Mouse (Mus musculus): ENCODE data around the gene Ttf1. TPM values are rescaled to one million over a fixed set of nuclear protein-coding genes. Genes with fewer than 3 reads are reported as not detected.
"Not testable (repeated sequence)": the region's sequence is repeated elsewhere in the genome, so short reads cannot be mapped to it uniquely, and the experiment has no call there.

Gene Ttf1
- polyA plus RNA-seq, 1 experiment from 2014 or later, result 6.2 TPM

DNA sequence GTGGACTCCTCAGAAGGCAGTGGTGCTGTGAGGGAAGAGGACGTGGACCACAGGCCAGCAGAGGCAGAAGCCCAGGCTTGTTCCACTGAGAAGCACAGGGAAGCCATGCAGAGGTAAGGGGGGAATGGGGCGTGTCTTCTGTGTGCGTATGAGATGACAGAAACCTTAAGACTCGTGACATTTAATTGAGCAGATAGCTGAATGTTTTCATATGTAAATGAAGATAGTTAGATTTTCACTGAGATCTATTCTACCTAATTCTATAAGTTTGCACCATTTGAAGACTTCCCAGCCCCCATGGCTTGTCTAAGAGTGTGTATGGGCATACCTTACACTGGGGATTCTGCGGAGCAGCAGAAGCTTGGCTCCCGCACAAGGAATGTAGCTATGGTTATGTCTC, 5.7 kb downstream of the Ttf1 start:
- Histone ChIP-seq H3K27me3 (ENCODE audit: control insufficient read depth, insufficient read depth, low read length) (no peaks in the 10 kb centered on the region), H3K9ac (ENCODE audit: low read length) (no peak overlapping the region), H3K36me3 (ENCODE audit: control insufficient read depth, insufficient read depth, low read length) (peaks cover 43% of the 10 kb centered on the region), H3K27ac (replicated peaks in 1 of 2; ENCODE audit: control insufficient read depth in 1 of 2, insufficient read depth in 1 of 2, low read depth in 2 of 2, low read length in 2 of 2) (no peak overlapping the region), H3K9me3 (ENCODE audit: control insufficient read depth, low read length) (no peaks in the 10 kb centered on the region), H3K4me3 (ENCODE audit: control insufficient read depth in 1 of 2, insufficient read depth in 1 of 2, low read depth in 1 of 2, low read length in 2 of 2) (no peak overlapping the region), H3K4me2 (ENCODE audit: low read length) (no peak overlapping the region), H3K4me1 (ENCODE audit: control insufficient read depth in 2 of 2, insufficient read depth in 2 of 2, low read length in 2 of 2) (peaks cover 0 to 7% of the 10 kb centered on the region in 2 experiments; a peak in 2 of 4 replicates)
- 87% methylated on average over 6 of the region's 6 CpGs for WGBS
- no peak for ATAC-seq (ENCODE audit: insufficient number of reproducible peaks, insufficient read depth, low FRiP score, low read depth)

DNA sequence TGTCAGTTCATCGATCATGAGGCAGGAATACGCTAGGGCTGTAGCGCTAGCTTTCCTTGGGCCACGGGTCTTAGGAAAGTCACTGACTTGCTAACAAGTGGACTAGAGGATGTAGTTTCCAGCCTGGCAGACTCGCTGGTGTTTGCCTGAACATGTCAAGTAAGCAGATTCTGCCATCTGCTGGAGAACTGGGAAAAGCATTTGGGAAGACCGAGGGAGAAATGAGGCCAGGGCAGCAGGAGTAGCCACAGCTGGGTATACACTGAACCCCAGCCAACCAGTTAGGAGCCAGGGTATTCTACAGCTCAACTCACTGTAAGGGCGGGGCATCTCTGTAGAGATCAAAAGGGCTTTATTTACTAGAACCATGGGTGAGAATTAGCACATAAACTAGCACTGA, 6.3 kb downstream of the Ttf1 start:
- H3K9ac ChIP-seq (ENCODE audit: low read length), result no peak overlapping the region
- 53% methylated on average over 7 of the region's 7 CpGs for WGBS
- no peaks in the 10 kb centered on the region for H3K9me3 ChIP-seq (ENCODE audit: control insufficient read depth, low read length)
- no peak overlapping the region for H3K4me3 ChIP-seq (ENCODE audit: control insufficient read depth in 1 of 2, insufficient read depth in 1 of 2, low read depth in 1 of 2, low read length in 2 of 2)
- H3K27ac ChIP-seq (replicated peaks in 1 of 2; ENCODE audit: control insufficient read depth in 1 of 2, insufficient read depth in 1 of 2, low read depth in 2 of 2, low read length in 2 of 2), result no peak overlapping the region
- peaks cover 0 to 1% of the 10 kb centered on the region in 2 experiments; a peak in 1 of 4 replicates for H3K4me1 ChIP-seq (ENCODE audit: control insufficient read depth in 2 of 2, insufficient read depth in 2 of 2, low read length in 2 of 2)
- no peak for ATAC-seq (ENCODE audit: insufficient number of reproducible peaks, insufficient read depth, low FRiP score, low read depth)
- H3K27me3 ChIP-seq (ENCODE audit: control insufficient read depth, insufficient read depth, low read length), result no peaks in the 10 kb centered on the region
- H3K36me3 ChIP-seq (ENCODE audit: control insufficient read depth, insufficient read depth, low read length), result peaks cover 49% of the 10 kb centered on the region
- no peak overlapping the region for H3K4me2 ChIP-seq (ENCODE audit: low read length)

DNA sequence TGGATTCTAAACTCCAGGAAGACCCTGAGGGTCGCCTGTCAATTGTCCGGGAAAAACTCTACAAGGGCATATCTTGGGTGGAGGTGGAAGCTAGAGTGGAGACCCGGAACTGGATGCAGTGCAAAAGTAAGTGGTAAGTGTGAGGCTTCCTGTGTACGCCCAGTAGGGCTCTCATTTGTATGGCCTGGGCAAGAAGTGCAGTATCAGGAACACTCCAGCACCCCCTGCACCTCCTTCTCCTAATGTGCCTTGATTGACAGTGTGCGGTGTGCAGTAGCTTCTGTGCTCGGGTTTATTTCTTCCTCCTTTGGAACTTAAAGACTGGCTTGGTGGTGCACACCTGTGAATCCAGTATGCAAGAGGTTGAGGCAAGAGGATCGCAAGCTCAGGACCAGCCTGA, 14.6 kb downstream of the Ttf1 start:
- H3K36me3 ChIP-seq (ENCODE audit: control insufficient read depth, insufficient read depth, low read length), result peaks cover 91% of the 10 kb centered on the region
- ATAC-seq (ENCODE audit: insufficient number of reproducible peaks, insufficient read depth, low FRiP score, low read depth), result no peak
- H3K9me3 ChIP-seq (ENCODE audit: control insufficient read depth, low read length), result no peaks in the 10 kb centered on the region
- H3K4me1 ChIP-seq (ENCODE audit: control insufficient read depth in 2 of 2, insufficient read depth in 2 of 2, low read length in 2 of 2), result no peaks in the 10 kb centered on the region
- no peak overlapping the region for H3K4me3 ChIP-seq (ENCODE audit: control insufficient read depth in 1 of 2, insufficient read depth in 1 of 2, low read depth in 1 of 2, low read length in 2 of 2)
- 87% methylated on average over 7 of the region's 7 CpGs for WGBS
- no peak overlapping the region for H3K27ac ChIP-seq (replicated peaks in 1 of 2; ENCODE audit: control insufficient read depth in 1 of 2, insufficient read depth in 1 of 2, low read depth in 2 of 2, low read length in 2 of 2)
- no peaks in the 10 kb centered on the region for H3K27me3 ChIP-seq (ENCODE audit: control insufficient read depth, insufficient read depth, low read length)
- H3K9ac ChIP-seq (ENCODE audit: low read length), result no peak overlapping the region
- H3K4me2 ChIP-seq (ENCODE audit: low read length), result no peak overlapping the region

DNA sequence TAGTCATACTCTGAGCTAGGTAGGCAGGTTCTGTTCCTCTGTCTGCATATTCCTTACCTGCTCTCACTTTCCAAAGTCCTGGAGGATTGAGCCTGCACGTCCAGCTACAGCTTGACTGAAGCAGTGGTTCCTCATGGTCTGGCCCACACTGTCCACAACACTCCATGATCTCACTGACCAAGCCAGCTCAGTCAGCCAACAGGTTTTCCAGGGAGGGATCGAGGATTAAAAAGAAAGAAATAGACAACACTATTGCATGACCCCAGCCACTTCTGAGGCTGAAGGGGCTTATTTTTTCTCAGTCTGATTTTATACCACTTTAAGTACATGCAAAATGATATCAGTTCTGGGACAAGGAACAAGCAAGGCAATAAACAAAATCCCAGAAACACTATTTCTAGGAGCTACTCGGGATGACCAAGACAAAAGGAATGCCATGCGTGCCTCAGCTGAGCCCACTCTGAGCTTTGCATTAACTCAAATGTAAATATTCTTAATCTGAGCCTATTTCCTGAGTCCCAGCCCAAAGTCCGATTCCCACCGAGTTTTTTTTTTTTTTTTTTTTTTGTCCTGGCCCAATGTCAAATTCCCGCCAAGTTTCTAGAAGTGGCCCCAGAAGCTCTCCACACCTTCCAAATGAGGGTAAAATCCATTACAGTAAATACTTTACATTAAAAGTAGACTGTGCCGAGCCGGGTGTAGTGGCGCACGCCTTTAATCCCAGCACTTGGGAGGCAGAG, 15.4 kb downstream of the Ttf1 start:
- Histone ChIP-seq H3K36me3 (ENCODE audit: control insufficient read depth, insufficient read depth, low read length) (peaks cover 91% of the 10 kb centered on the region), H3K27ac (replicated peaks in 1 of 2; ENCODE audit: control insufficient read depth in 1 of 2, insufficient read depth in 1 of 2, low read depth in 2 of 2, low read length in 2 of 2) (peak overlapping the region; percentile 39 to 51; a peak in 3 of 4 replicates), H3K27me3 (ENCODE audit: control insufficient read depth, insufficient read depth, low read length) (no peaks in the 10 kb centered on the region)

DNA sequence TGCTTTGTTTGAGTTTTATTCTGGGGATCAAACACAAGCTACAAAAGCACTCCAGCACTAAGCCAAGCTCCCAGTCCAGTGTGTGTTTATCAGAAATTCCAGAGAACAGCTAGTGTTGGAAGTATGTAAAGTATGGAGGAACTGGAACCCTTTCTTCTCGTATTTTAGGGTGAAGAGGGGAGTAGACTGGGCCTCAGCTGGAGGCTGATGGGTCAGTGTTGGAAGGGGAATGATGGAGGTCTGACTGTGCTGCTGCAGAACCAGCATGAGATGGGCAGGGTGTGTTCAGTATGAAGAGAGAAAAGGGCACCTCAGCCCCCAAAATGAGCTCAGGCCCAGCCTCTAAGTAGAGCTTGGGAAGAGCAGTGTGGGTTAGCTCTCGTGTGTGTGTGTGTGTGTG, 16.2 kb downstream of the Ttf1 start:
- Histone ChIP-seq H3K27me3 (ENCODE audit: control insufficient read depth, insufficient read depth, low read length) (no peaks in the 10 kb centered on the region), H3K9me3 (ENCODE audit: control insufficient read depth, low read length) (no peaks in the 10 kb centered on the region), H3K4me1 (ENCODE audit: control insufficient read depth in 2 of 2, insufficient read depth in 2 of 2, low read length in 2 of 2) (no peaks in the 10 kb centered on the region), H3K4me2 (ENCODE audit: low read length) (no peak overlapping the region), H3K4me3 (ENCODE audit: control insufficient read depth in 1 of 2, insufficient read depth in 1 of 2, low read depth in 1 of 2, low read length in 2 of 2) (no peak overlapping the region), H3K27ac (replicated peaks in 1 of 2; ENCODE audit: control insufficient read depth in 1 of 2, insufficient read depth in 1 of 2, low read depth in 2 of 2, low read length in 2 of 2) (no peak overlapping the region; a peak in 1 of 4 replicates), H3K36me3 (ENCODE audit: control insufficient read depth, insufficient read depth, low read length) (peaks cover 91% of the 10 kb centered on the region), H3K9ac (ENCODE audit: low read length) (no peak overlapping the region)
- ATAC-seq (ENCODE audit: insufficient number of reproducible peaks, insufficient read depth, low FRiP score, low read depth), result no peak
- 67% methylated on average over 2 of the region's 2 CpGs for WGBS

More for the DNA sequence above, 15.4 kb downstream of the Ttf1 start:
- Histone ChIP-seq H3K4me3 (ENCODE audit: control insufficient read depth in 1 of 2, insufficient read depth in 1 of 2, low read depth in 1 of 2, low read length in 2 of 2) (no peak overlapping the region), H3K9ac (ENCODE audit: low read length) (no peak overlapping the region), H3K4me2 (ENCODE audit: low read length) (no peak overlapping the region), H3K4me1 (ENCODE audit: control insufficient read depth in 2 of 2, insufficient read depth in 2 of 2, low read length in 2 of 2) (no peaks in the 10 kb centered on the region), H3K9me3 (ENCODE audit: control insufficient read depth, low read length) (no peaks in the 10 kb centered on the region)
- WGBS, result 73% methylated on average over 11 of the region's 11 CpGs
- no peak for ATAC-seq (ENCODE audit: insufficient number of reproducible peaks, insufficient read depth, low FRiP score, low read depth)

DNA sequence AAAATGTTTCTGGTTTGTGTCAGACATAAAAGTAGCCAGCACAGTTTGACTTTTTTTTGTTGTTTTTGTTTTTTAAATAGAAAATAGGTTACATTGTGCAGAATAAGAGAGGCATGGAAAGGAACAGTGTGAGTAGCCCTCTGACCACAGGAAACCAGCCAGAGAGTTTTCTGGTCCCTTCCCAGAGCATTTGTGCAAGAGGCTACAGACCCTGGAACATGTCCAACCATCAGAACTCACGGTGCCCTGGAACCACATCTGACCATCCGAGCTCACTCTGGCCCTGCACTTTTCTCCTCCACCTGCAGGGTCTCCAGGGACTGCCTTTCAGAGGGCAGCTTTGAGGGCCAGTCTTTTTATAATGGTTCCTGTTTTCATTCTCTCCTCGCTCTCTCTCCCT, 21.9 kb downstream of the Ttf1 start:
- H3K27ac ChIP-seq (replicated peaks in 1 of 2; ENCODE audit: control insufficient read depth in 1 of 2, insufficient read depth in 1 of 2, low read depth in 2 of 2, low read length in 2 of 2), result no peak overlapping the region
- H3K4me3 ChIP-seq (ENCODE audit: control insufficient read depth in 1 of 2, insufficient read depth in 1 of 2, low read depth in 1 of 2, low read length in 2 of 2), result no peak overlapping the region
- ATAC-seq (ENCODE audit: insufficient number of reproducible peaks, insufficient read depth, low FRiP score, low read depth), result no peak
- WGBS, result 66% methylated on average over 3 of the region's 3 CpGs
- no peak overlapping the region for H3K4me2 ChIP-seq (ENCODE audit: low read length)
- H3K36me3 ChIP-seq (ENCODE audit: control insufficient read depth, insufficient read depth, low read length), result peaks cover 91% of the 10 kb centered on the region
- no peaks in the 10 kb centered on the region for H3K27me3 ChIP-seq (ENCODE audit: control insufficient read depth, insufficient read depth, low read length)
- no peaks in the 10 kb centered on the region for H3K9me3 ChIP-seq (ENCODE audit: control insufficient read depth, low read length)
- H3K9ac ChIP-seq (ENCODE audit: low read length), result no peak overlapping the region
- H3K4me1 ChIP-seq (ENCODE audit: control insufficient read depth in 2 of 2, insufficient read depth in 2 of 2, low read length in 2 of 2), result no peaks in the 10 kb centered on the region

DNA sequence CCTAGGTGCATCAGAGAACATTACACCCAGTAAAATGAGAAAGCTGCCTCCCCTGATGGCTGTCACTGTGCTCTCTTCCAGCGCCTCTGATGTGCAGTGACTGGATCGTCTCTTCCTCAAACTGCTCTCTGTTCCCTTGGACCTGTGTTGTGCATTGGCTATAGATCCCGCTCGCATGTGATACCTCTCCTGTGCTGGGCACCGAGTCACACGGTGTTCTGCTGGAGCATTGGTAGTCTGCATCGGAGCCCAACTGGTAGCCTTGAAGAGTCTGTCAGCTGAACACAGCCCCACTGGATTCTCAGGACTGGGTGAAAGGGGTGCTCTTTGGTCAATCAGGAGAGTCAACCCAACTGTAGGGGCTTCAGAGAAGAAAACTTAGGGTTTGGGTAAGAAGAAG, 26.0 kb downstream of the Ttf1 start:
- H3K9ac ChIP-seq (ENCODE audit: low read length), result no peak overlapping the region
- H3K4me1 ChIP-seq (ENCODE audit: control insufficient read depth in 2 of 2, insufficient read depth in 2 of 2, low read length in 2 of 2), result no peaks in the 10 kb centered on the region
- no peaks in the 10 kb centered on the region for H3K9me3 ChIP-seq (ENCODE audit: control insufficient read depth, low read length)
- peaks cover 57% of the 10 kb centered on the region for H3K36me3 ChIP-seq (ENCODE audit: control insufficient read depth, insufficient read depth, low read length)
- no peak overlapping the region for H3K27ac ChIP-seq (replicated peaks in 1 of 2; ENCODE audit: control insufficient read depth in 1 of 2, insufficient read depth in 1 of 2, low read depth in 2 of 2, low read length in 2 of 2)
- H3K4me3 ChIP-seq (ENCODE audit: control insufficient read depth in 1 of 2, insufficient read depth in 1 of 2, low read depth in 1 of 2, low read length in 2 of 2), result no peak overlapping the region
- ATAC-seq (ENCODE audit: insufficient number of reproducible peaks, insufficient read depth, low FRiP score, low read depth), result no peak
- WGBS, result 97% methylated on average over 7 of the region's 7 CpGs
- H3K27me3 ChIP-seq (ENCODE audit: control insufficient read depth, insufficient read depth, low read length), result no peaks in the 10 kb centered on the region
- H3K4me2 ChIP-seq (ENCODE audit: low read length), result no peak overlapping the region

DNA sequence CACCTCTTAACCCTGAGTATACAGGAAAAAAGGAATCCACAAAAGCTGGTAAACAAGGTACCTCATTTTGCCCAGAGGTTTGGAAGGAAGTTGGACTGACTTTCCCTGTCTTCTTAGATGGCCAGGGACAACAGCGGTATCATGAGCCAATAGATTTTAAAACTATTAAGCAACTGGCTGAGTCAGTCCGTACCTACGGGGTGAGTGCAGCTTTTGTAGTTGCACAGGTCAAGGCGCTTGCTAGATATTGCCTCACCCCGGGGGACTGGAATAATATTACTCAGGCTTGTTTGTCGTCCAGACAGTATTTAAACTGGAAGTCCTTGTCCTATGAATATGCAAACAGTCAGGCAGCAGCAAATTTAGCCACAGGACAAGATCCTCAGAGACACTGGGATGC, 29.2 kb downstream of the Ttf1 start:
- H3K4me3 ChIP-seq (ENCODE audit: control insufficient read depth in 1 of 2, insufficient read depth in 1 of 2, low read depth in 1 of 2, low read length in 2 of 2); H3K27me3 ChIP-seq (ENCODE audit: control insufficient read depth, insufficient read depth, low read length); H3K4me2 ChIP-seq (ENCODE audit: low read length); H3K9me3 ChIP-seq (ENCODE audit: control insufficient read depth, low read length); ATAC-seq (ENCODE audit: insufficient number of reproducible peaks, insufficient read depth, low FRiP score, low read depth); H3K27ac ChIP-seq (replicated peaks in 1 of 2; ENCODE audit: control insufficient read depth in 1 of 2, insufficient read depth in 1 of 2, low read depth in 2 of 2, low read length in 2 of 2); H3K4me1 ChIP-seq (ENCODE audit: control insufficient read depth in 2 of 2, insufficient read depth in 2 of 2, low read length in 2 of 2); H3K9ac ChIP-seq (ENCODE audit: low read length): not testable (repeated sequence)
- 87% methylated on average over 6 of the region's 6 CpGs for WGBS
- peaks cover 25% of the 10 kb centered on the region for H3K36me3 ChIP-seq (ENCODE audit: control insufficient read depth, insufficient read depth, low read length)

Measured in heart, embryonic 14.5 days (tissue).